Mouse (Mus musculus): Measurements from ENCODE around the gene Rbm45. TPM values are rescaled to one million over a fixed set of nuclear protein-coding genes. Genes with fewer than 3 reads are reported as not detected.

Gene Rbm45
- polyA plus RNA-seq, 1 experiment from 2014 or later = 18.0 TPM

GRCm38 (mm10) chr2:76429855-76430254 lies 60.1 kb downstream of the Rbm45 start:
- Histone ChIP-seq H3K9me3 (ENCODE audit: control insufficient read depth, low read length) (no peaks in the 10 kb centered on the region), H3K27ac (ENCODE audit: low read depth, low read length) (no peak overlapping the region), H3K36me3 (ENCODE audit: control insufficient read depth, insufficient read depth, low read length) (no peaks in the 10 kb centered on the region), H3K9ac (ENCODE audit: low read length) (no peak overlapping the region), H3K4me2 (ENCODE audit: low read depth) (no peak overlapping the region), H3K4me1 (ENCODE audit: control insufficient read depth, insufficient read depth, low read length) (no peaks in the 10 kb centered on the region), H3K27me3 (ENCODE audit: control insufficient read depth, insufficient read depth, low read length) (no peaks in the 10 kb centered on the region), H3K4me3 (ENCODE audit: low read depth, low read length) (no peak overlapping the region)
- ATAC-seq (ENCODE audit: insufficient read depth, low FRiP score, low TSS enrichment) = no peak
- 82% methylated on average over 5 of the region's 5 CpGs for WGBS
- DNase-seq (ENCODE audit: low spot score) = no peak

GRCm38 (mm10) chr2:76430539-76430938 lies 60.8 kb downstream of the Rbm45 start:
- Histone ChIP-seq H3K27ac (ENCODE audit: low read depth, low read length) (no peak overlapping the region), H3K27me3 (ENCODE audit: control insufficient read depth, insufficient read depth, low read length) (no peaks in the 10 kb centered on the region), H3K4me3 (ENCODE audit: low read depth, low read length) (no peak overlapping the region), H3K9ac (ENCODE audit: low read length) (no peak overlapping the region), H3K4me1 (ENCODE audit: control insufficient read depth, insufficient read depth, low read length) (no peaks in the 10 kb centered on the region), H3K36me3 (ENCODE audit: control insufficient read depth, insufficient read depth, low read length) (no peaks in the 10 kb centered on the region), H3K9me3 (ENCODE audit: control insufficient read depth, low read length) (no peaks in the 10 kb centered on the region), H3K4me2 (ENCODE audit: low read depth) (no peak overlapping the region)
- DNase-seq (ENCODE audit: low spot score) (no peak), ATAC-seq (ENCODE audit: insufficient read depth, low FRiP score, low TSS enrichment) (no peak)
- WGBS = 90% methylated on average over 3 of the region's 3 CpGs

Other genes with a start within 250 kb of the Rbm45 start
- 0.49 and 0.53 TPM in 2 replicates for gene Pde11a, start 31.2 kb upstream of the Rbm45 start, polyA plus RNA-seq (2014; fragmentation: Nextera tagmentation; extraction: Ambion mirVana)
- gene Cyct, start 9.5 kb upstream of the Rbm45 start, polyA plus RNA-seq (2014; fragmentation: Nextera tagmentation; extraction: Ambion mirVana) = not detected in 2 replicates
- 18.9 and 20.3 TPM in 2 replicates for gene Osbpl6, start 36.5 kb downstream of the Rbm45 start, polyA plus RNA-seq (2014; fragmentation: Nextera tagmentation; extraction: Ambion mirVana)